ENCODE assay signal across 9 mouse cellular contexts in the genomic region with DNA sequence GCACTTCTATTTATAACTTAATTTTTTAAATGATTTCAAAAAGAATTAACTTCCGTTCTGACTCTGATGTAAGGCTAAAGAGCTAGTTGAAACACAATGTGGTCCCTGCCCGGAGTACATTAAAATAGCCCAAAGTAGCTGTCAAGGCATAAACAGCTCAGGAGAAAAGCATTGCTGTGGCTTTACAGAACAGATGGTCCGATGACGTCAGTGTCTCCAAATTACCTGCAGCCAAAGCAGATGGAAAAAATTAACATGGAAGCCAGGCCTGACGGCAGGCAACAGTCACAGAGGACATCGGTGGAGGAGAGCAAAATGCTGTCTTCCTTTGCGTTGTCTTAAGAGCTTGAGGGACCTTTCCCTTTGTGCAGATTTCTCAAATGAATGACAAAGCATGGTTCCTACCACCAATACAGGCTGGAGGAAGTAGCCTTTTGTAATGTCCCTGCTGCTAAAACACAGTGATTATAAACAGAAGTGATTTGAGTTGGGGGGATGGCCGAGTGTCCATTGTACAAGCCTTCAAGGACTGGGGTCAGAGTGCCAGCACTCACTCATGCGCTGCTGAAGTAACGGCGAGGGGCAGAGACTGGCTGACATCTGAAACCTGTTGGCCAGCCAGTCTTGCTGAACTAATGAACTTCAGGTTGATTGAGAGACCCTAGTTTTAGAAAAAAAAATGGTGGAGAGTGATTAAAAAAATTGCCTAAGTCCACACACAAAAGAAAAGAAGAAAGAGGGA.
DNase-seq lines count a peak whose midpoint lies in the region; ATAC-seq and TF ChIP-seq lines count a peak whose summit lies in the region.
"Had no signal": no experiment of that assay in that cellular context is flagged by ENCODE, and none has a peak within 500 bp of the region (broad histone marks: within the 10 kb centered on the region; RNA-seq: fewer than 3 reads in every experiment).

No protein-coding gene starts in this region.

- DNase-seq in midbrain, postnatal 0 days (ENCODE audit: low spot score), result peak; percentile 80
- DNase-seq in midbrain, embryonic 11.5 days (ENCODE audit: low spot score, missing footprints), result no peak
- peak; percentile 87 for DNase-seq in embryonic facial prominence, embryonic 14.5 days (ENCODE audit: low spot score)
- DNase-seq in left cerebral cortex, adult 2 months (ENCODE audit: extremely low spot score in 1 of 2, low spot score in 2 of 2), result peak; percentile 54 to 72
- DNase-seq in right cerebral cortex, postnatal 36 days (ENCODE audit: low spot score in 2 of 2), result peak; percentile 69 to 88
- DNase-seq in heart, embryonic 10.5 days (ENCODE audit: low spot score), result no peak
- no peak for DNase-seq in thymus, postnatal 25 days
- no peak for DNase-seq in thymus, postnatal 10 days (ENCODE audit: low spot score in 2 of 2)

- intact Hi-C loops in left cerebral cortex, adult 2 months (cut with DNase I), result loop anchor here (5.0 kb wide), 2 partner anchors 45 to 100 kb away; no protein-coding TSS in a partner anchor

- no peak for ATAC-seq in midbrain, postnatal 0 days (ENCODE audit: low FRiP score)
- ATAC-seq in midbrain, embryonic 11.5 days (ENCODE audit: low FRiP score), result no peak
- ATAC-seq in embryonic facial prominence, embryonic 14.5 days (ENCODE audit: low read depth), result peak; percentile 84; the same call in 1 of the 2 replicates
- ATAC-seq: Patski had no signal

- no peaks in the 10 kb centered on the region for H3K27me3 ChIP-seq in midbrain, postnatal 0 days (ENCODE audit: insufficient read depth, low read length)
- no peaks in the 10 kb centered on the region for H3K27me3 ChIP-seq in midbrain, embryonic 11.5 days (ENCODE audit: control insufficient read depth, insufficient read depth, low read length)
- H3K27me3 ChIP-seq in embryonic facial prominence, embryonic 14.5 days (replicated peaks; ENCODE audit: control insufficient read depth, insufficient read depth, low read length), result no peaks in the 10 kb centered on the region
- H3K27me3 ChIP-seq in heart, embryonic 10.5 days (ENCODE audit: insufficient read depth, poor library complexity, severe bottlenecking), result no peaks in the 10 kb centered on the region

- H3K27ac ChIP-seq in midbrain, postnatal 0 days (ENCODE audit: low read depth, low read length), result no peak overlapping the region
- no peak overlapping the region for H3K27ac ChIP-seq in midbrain, embryonic 11.5 days (ENCODE audit: low read depth, low read length)
- 0 out of 2 replicates have a peak overlapping the region, but pooled peaks have one; percentile 2 for H3K27ac ChIP-seq in embryonic facial prominence, embryonic 14.5 days (replicated peaks; ENCODE audit: low read depth, low read length)
- peak overlapping the region; percentile 88 for H3K27ac ChIP-seq in left cerebral cortex, adult 2 months
- no peak overlapping the region for H3K27ac ChIP-seq in heart, embryonic 10.5 days

- no peak overlapping the region for H3K9ac ChIP-seq in midbrain, postnatal 0 days (replicated peaks; ENCODE audit: low read length, poor library complexity, severe bottlenecking)
- H3K9ac ChIP-seq in midbrain, embryonic 11.5 days (ENCODE audit: low read length), result no peak overlapping the region
- H3K9ac ChIP-seq in embryonic facial prominence, embryonic 14.5 days (ENCODE audit: low read depth, low read length), result no peak overlapping the region

- H3K4me1 ChIP-seq in midbrain, postnatal 0 days (ENCODE audit: insufficient read depth, low read length), result no peaks in the 10 kb centered on the region
- no peaks in the 10 kb centered on the region; the same call in 1 of the 2 replicates for H3K4me1 ChIP-seq in midbrain, embryonic 11.5 days (ENCODE audit: control insufficient read depth, insufficient read depth, low read length)
- H3K4me1 ChIP-seq in embryonic facial prominence, embryonic 14.5 days (ENCODE audit: control insufficient read depth, insufficient read depth, low read length), result peaks cover 12% of the 10 kb centered on the region; the same call in 1 of the 2 replicates
- 0 out of 2 replicates have a peak, but pooled peaks cover 4% of the 10 kb centered on the region for H3K4me1 ChIP-seq in heart, embryonic 10.5 days

- no peaks in the 10 kb centered on the region for H3K36me3 ChIP-seq in midbrain, postnatal 0 days (ENCODE audit: insufficient read depth, low read length)
- no peaks in the 10 kb centered on the region for H3K36me3 ChIP-seq in midbrain, embryonic 11.5 days (ENCODE audit: control insufficient read depth, insufficient read depth, low read length)
- H3K36me3 ChIP-seq in embryonic facial prominence, embryonic 14.5 days (ENCODE audit: control insufficient read depth, insufficient read depth, low read length), result no peaks in the 10 kb centered on the region
- no peaks in the 10 kb centered on the region for H3K36me3 ChIP-seq in heart, embryonic 10.5 days

- no peaks in the 10 kb centered on the region for H3K9me3 ChIP-seq in midbrain, postnatal 0 days (ENCODE audit: low read length)
- H3K9me3 ChIP-seq in midbrain, embryonic 11.5 days (ENCODE audit: control insufficient read depth, low read length), result no peaks in the 10 kb centered on the region
- H3K9me3 ChIP-seq in embryonic facial prominence, embryonic 14.5 days (ENCODE audit: control insufficient read depth, low read length), result no peaks in the 10 kb centered on the region
- no peaks in the 10 kb centered on the region for H3K9me3 ChIP-seq in heart, embryonic 10.5 days

- TF ChIP-seq CTCF in midbrain, postnatal 0 days (IDR thresholded peaks at IDR 0.05), result no peak
- TF ChIP-seq CTCF in left cerebral cortex, adult 2 months (IDR thresholded peaks at IDR 0.05), result no peak

- WGBS in midbrain, postnatal 0 days, result 63% methylated on average over 11 of the region's 11 CpGs
- WGBS in midbrain, embryonic 11.5 days, result 71% methylated on average over 11 of the region's 11 CpGs
- WGBS in embryonic facial prominence, embryonic 14.5 days, result 23% methylated on average over 11 of the region's 11 CpGs
- 68% methylated on average over 11 of the region's 11 CpGs for WGBS in heart, embryonic 10.5 days

- H3K4me2 ChIP-seq in midbrain, postnatal 0 days (ENCODE audit: low read depth, low read length, poor library complexity, severe bottlenecking), result no peak overlapping the region
- no peak overlapping the region for H3K4me2 ChIP-seq in midbrain, embryonic 11.5 days
- no peak overlapping the region for H3K4me2 ChIP-seq in embryonic facial prominence, embryonic 14.5 days (ENCODE audit: low read depth, low read length)

- H3K4me3 ChIP-seq in midbrain, postnatal 0 days (ENCODE audit: low read depth, low read length), result no peak overlapping the region
- no peak overlapping the region for H3K4me3 ChIP-seq in midbrain, embryonic 11.5 days (ENCODE audit: low read depth, low read length)
- no peak overlapping the region for H3K4me3 ChIP-seq in embryonic facial prominence, embryonic 14.5 days (ENCODE audit: low read depth, low read length)
- no peak overlapping the region for H3K4me3 ChIP-seq in left cerebral cortex, adult 2 months
- H3K4me3 ChIP-seq in heart, embryonic 10.5 days, result no peak overlapping the region

Comparison
In these comparisons a context has a peak if more than half of its experiments do, and no peak if none do; other contexts are left out.
1. DNase-seq: peak in midbrain, postnatal 0 days (single experiment), embryonic facial prominence, embryonic 14.5 days (single experiment), left cerebral cortex, adult 2 months (2 of 2) and right cerebral cortex, postnatal 36 days (2 of 2); none in midbrain, embryonic 11.5 days (single experiment), heart, embryonic 10.5 days (single experiment), thymus, postnatal 25 days (single experiment) and thymus, postnatal 10 days (0 of 2).
2. H3K27ac ChIP-seq: peak in embryonic facial prominence, embryonic 14.5 days (single experiment) and left cerebral cortex, adult 2 months (single experiment); none in midbrain, postnatal 0 days (single experiment), midbrain, embryonic 11.5 days (single experiment) and heart, embryonic 10.5 days (single experiment).